Mouse (Mus musculus) megakaryocyte, embryonic 14.5 days (primary cell): Measurements from ENCODE around the gene Chrne.

Experiments
- FLI1 ChIP-seq: IDR thresholded peaks from 2 replicates; pipeline ENCODE4 v1.6.1; 2012; ENCODE audit warnings: low read length, inconsistent platforms, mixed read lengths
- GATA1 ChIP-seq: IDR thresholded peaks from 3 replicates; pipeline ENCODE4 v1.6.1; 2012; ENCODE audit warnings: mixed read lengths, low read length, inconsistent platforms, borderline replicate concordance

GRCm38 (mm10) chr11:70638714-70639278 lies 19.8 kb upstream of the Chrne start, which contains the start of gene Gp1ba:
- TF ChIP-seq GATA1 (peak; percentile 99), FLI1 (0 out of 2 replicates have a peak, but pooled peaks have one; percentile 53)
